Mouse (Mus musculus): ENCODE data around the gene Mybpc3.

DNA sequence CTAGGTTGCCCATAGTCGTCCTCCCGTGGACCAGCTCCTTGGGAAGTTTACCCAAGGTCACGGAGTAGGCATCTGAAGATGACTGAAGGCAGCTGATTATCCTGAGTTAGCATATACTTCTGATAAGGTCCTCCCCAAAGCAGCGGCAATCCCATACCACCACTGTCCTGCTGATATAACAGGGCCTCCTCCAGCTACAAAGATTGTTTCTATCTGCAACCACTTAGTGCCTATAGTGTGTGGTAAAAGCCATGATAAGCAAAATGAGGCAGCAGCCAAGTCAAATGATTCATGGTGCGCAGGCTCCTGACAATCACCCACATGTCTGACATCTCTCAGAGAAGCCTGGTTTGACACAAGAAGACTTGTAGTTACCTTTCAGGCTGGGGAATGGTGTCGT is 47.0 kb downstream of the Mybpc3 start:
- no peak for TF ChIP-seq POLR2A (IDR thresholded peaks at IDR 0.05; ENCODE audit: insufficient read depth, low read depth, low read length)
- TF ChIP-seq CTCF (IDR thresholded peaks at IDR 0.05; ENCODE audit: insufficient read depth, low read depth, low read length) = no peak
